Mouse (Mus musculus) lung, embryonic 14.5 days (tissue): ENCODE results near the gene Car11. TPM values are rescaled to one million over a fixed set of nuclear protein-coding genes. Genes with fewer than 3 reads are reported as not detected.

Experiments used
- ATAC-seq: fragments of 200-750 bp; cut with Nextera tagmentation; 2 replicates; pipeline ENCODE4 v1.8.0; 2017; ENCODE audit warnings: mild to moderate bottlenecking, moderate TSS enrichment, moderate library complexity; ENCODE audit not compliant: insufficient read depth
- DNase-seq: peaks from one replicate; pipeline ENCODE4 v3.0.0-alpha.2; 2015
- H3K27ac ChIP-seq: fragments of 300-500 bp; sonication (generic); 2 replicates; pipeline ENCODE4 v1.5.1; 2014; ENCODE audit warnings: low read depth, mild to moderate bottlenecking, moderate library complexity
- H3K27me3 ChIP-seq: fragments of 300-500 bp; sonication (generic); 2 replicates; pipeline ENCODE4 v1.6.1; 2014; ENCODE audit warnings: low read length, control low read depth; ENCODE audit not compliant: insufficient read depth
- H3K36me3 ChIP-seq: fragments of 300-500 bp; sonication (generic); 2 replicates; pipeline ENCODE4 v1.6.1; 2014; ENCODE audit warnings: control low read depth; ENCODE audit not compliant: insufficient read depth
- H3K4me1 ChIP-seq: fragments of 300-500 bp; sonication (generic); 2 replicates; pipeline ENCODE4 v1.6.1; 2014; ENCODE audit warnings: antibody characterized with exemption, control low read depth; ENCODE audit not compliant: insufficient read depth
- H3K4me2 ChIP-seq: fragments of 300-500 bp; sonication (generic); 2 replicates; pipeline ENCODE4 v1.6.1; 2014; ENCODE audit warnings: mild to moderate bottlenecking
- H3K4me3 ChIP-seq: fragments of 300-500 bp; sonication (generic); 2 replicates; pipeline ENCODE4 v1.5.1; 2014; ENCODE audit warnings: low read depth, low read length
- H3K9ac ChIP-seq: fragments of 300-500 bp; sonication (generic); 2 replicates; pipeline ENCODE4 v1.6.1; 2014
- H3K9me3 ChIP-seq: fragments of 300-500 bp; sonication (generic); 2 replicates; pipeline ENCODE4 v1.6.1; 2016; ENCODE audit warnings: low read depth, low read length, control low read depth
- CTCF ChIP-seq: IDR thresholded peaks from 2 replicates; pipeline ENCODE4 v1.5.1; 2016; ENCODE audit warnings: antibody characterized with exemption, low read depth
- whole genome bisulfite sequencing: fragments of 180-500 bp; shearing (Covaris S2); extraction: QIAGEN DNeasy Blood & Tissue Kit; methylation state at CpG from one replicate; pipeline ENCODE4 v1.1.7; 2014; 5-methylcytosine and 5-hydroxymethylcytosine counted together
- polyA plus RNA-seq: library from polyadenylated mRNA; unstranded; fragments of >200 nt; fragmentation: Nextera tagmentation; extraction: Ambion mirVana; gene quantifications from 2 replicates; pipeline ENCODE4 v1.2.1, GENCODE M21; 2014

Gene Car11
- polyA plus RNA-seq, 1 experiment from 2014 or later = 2.0 TPM

DNA sequence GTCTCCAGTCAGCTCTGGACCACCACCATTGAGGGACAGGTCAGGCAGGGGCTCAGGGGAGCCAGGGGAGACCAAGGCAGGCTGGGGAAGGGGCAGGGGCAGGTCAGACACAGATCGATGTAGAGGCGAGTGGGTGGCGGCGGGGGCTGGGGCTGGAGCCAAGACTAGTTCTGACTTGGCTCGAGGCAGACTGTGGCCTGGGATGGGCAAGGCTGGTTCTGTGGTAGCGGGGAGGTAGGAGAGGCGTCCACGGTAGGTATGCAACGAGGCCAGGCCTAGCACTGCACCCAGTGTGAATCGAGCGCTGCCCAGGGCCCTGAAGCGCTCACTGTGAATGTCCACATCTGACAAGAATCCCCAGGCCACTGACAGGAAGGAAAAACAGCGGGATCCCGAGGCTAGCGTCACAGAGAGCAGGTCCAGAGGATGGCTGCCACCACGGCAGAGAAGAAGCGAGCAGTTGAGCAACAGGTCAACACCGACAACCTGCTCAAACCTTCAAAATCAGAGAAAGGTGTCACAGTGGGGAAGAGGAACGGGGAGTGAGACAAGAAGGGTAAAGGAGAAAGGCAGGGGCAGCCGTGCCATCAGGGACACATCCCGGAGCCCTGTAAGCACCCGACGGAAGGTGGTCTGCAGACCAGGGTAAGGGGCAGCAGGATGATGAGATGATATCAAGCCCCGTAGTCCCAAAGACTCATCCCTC is 11.8 kb downstream of the Car11 start:
- Histone ChIP-seq H3K27me3 (no peaks in the 10 kb centered on the region), H3K36me3 (peaks cover 45% of the 10 kb centered on the region), H3K4me1 (peaks cover 19% of the 10 kb centered on the region), H3K4me3 (no peak overlapping the region), H3K9ac (no peak overlapping the region), H3K27ac (no peak overlapping the region), H3K9me3 (no peaks in the 10 kb centered on the region), H3K4me2 (no peak overlapping the region)
- WGBS = 89% methylated on average over 24 of the region's 24 CpGs
- DNase-seq = no peak
- no peak for ATAC-seq
- no peak for TF ChIP-seq CTCF

DNA sequence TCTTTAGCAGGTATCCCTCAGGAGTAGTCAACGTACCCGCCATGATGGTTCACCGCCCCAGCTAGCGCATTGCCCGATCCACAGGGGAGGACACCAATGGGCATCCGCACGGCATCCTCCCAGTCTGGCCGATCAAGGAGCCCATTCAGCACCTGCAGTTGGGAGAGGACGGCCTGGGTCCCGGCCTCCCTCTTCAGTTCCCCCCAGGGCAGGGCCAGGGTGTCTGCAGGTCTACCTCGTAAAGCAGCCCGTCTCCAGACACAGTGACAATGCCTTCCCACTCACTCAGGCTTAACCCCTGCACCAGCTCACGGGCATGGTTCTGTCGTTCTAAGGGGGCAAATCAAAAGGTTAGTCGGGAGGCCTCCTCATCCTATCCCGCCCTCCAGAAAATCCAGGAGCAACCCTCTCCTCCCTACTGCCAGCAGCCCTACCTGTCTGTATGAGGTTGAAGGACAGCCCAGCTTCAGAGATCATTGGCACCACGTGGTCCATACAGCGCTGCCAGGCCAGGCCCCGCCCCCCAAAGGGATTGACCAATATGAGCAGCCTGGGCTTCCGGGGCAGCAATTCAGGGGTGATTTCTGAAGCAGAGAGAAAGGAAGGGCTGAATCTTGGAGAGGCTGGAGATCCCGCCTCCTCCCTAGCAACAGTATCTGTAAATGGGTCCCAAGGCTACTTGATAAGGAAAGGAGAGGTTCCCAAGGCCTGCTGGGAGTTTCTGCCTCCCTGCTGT is 12.5 kb downstream of the Car11 start:
- H3K27me3 ChIP-seq = no peaks in the 10 kb centered on the region
- no peak overlapping the region for H3K27ac ChIP-seq
- WGBS = 86% methylated on average over 21 of the region's 21 CpGs
- no peak overlapping the region for H3K9ac ChIP-seq
- ATAC-seq = no peak
- no peak for DNase-seq
- no peak overlapping the region for H3K4me3 ChIP-seq
- H3K9me3 ChIP-seq = no peaks in the 10 kb centered on the region
- peaks cover 18% of the 10 kb centered on the region for H3K4me1 ChIP-seq
- H3K36me3 ChIP-seq = peaks cover 45% of the 10 kb centered on the region
- TF ChIP-seq CTCF = no peak
- no peak overlapping the region for H3K4me2 ChIP-seq

DNA sequence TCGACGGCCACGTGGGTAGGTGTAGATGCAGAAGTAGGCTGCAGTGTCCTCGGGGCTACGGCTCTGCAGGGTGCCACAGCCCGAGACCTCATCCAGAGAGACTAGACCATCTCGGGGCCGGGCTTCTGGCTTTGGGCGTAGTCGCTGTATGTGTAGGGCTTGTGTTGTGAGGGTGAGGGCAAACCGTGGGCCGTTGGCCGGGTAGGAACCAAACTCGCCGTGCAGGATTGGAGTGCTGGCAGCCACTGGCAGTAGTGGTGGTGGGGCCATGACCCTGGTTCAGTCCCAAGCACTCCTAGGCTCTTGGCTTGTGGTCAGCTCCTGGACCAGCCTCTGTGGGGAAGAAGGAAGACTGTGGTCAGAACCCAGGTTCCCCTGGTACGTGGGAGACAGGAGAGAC is 13.8 kb downstream of the Car11 start:
- H3K36me3 ChIP-seq = peaks cover 45% of the 10 kb centered on the region
- H3K27ac ChIP-seq = no peak overlapping the region
- no peak for ATAC-seq
- no peaks in the 10 kb centered on the region for H3K27me3 ChIP-seq
- H3K9me3 ChIP-seq = no peaks in the 10 kb centered on the region
- no peak overlapping the region for H3K4me2 ChIP-seq
- H3K4me3 ChIP-seq = no peak overlapping the region
- TF ChIP-seq CTCF = no peak
- no peak overlapping the region for H3K9ac ChIP-seq
- 88% methylated on average over 16 of the region's 16 CpGs for WGBS
- peaks cover 9% of the 10 kb centered on the region for H3K4me1 ChIP-seq
- DNase-seq = no peak

DNA sequence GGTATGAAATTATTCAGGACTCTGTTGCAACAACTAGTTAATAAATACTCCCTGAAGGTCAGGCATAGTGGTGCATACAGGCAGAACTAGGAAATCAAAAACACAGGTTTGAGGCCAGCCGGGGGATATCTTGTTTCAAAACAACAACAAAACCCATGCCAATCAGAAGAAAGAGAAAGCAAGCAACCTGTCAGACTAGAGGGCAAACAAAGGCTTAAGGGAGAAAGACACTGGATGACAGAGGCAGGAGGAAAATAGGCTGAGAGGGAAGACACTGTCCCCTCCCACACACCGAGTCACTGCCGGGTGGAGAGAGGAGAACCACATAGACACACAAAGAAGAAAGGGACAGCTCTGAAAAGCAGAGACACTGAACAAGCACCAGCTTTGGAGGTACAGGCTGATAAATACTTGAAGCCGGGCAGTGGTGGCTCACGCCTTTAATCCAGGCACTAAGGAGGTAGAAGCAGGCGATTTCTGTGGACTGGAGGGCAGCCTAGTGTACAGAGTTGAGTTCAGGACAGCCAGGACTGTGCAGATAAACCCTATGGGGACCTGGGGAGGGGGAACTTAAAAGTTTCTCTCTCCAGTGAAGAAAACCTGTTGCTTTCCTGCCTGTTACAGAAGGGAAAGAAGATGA is 14.4 kb downstream of the Car11 start:
- peak overlapping the region; percentile 92 for H3K4me2 ChIP-seq
- H3K9ac ChIP-seq = peak overlapping the region; percentile 68
- no peak for ATAC-seq
- H3K9me3 ChIP-seq = no peaks in the 10 kb centered on the region
- peak overlapping the region; percentile 69 for H3K4me3 ChIP-seq
- no peak overlapping the region for H3K27ac ChIP-seq
- H3K4me1 ChIP-seq = peaks cover 10% of the 10 kb centered on the region; the same call in 1 of the 2 replicates
- WGBS = 79% methylated on average over 6 of the region's 6 CpGs
- DNase-seq = no peak
- no peaks in the 10 kb centered on the region for H3K27me3 ChIP-seq
- peaks cover 49% of the 10 kb centered on the region for H3K36me3 ChIP-seq
- TF ChIP-seq CTCF = no peak

DNA sequence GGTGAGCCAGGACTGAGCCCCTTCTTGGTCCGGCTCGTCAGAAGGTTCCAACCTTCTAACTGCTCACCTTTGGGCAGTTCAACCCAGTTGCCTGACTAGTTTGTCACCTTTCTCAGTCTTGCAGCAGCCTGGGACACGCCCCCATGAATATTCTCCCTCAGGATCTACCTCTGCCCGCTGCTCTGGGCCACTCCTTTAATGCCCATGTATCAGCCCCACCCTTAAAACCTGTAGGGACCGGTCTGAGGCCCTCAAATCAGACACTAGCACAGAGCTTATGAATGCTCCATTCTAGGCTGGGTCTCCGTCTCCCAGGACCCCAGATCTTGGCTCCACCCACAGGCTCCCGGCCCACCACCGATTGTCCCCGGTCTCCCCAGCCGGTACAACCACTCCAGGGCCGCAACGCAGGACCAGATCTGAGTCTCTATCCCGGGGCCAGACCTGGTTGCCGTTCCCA is 15.0 kb downstream of the Car11 start:
- Histone ChIP-seq H3K9me3 (no peaks in the 10 kb centered on the region), H3K27ac (peak overlapping the region; percentile 78), H3K27me3 (no peaks in the 10 kb centered on the region), H3K4me1 (peaks cover 13% of the 10 kb centered on the region; the same call in 1 of the 2 replicates), H3K9ac (peak overlapping the region; percentile 68), H3K4me2 (peak overlapping the region; percentile 92), H3K36me3 (peaks cover 51% of the 10 kb centered on the region), H3K4me3 (peak overlapping the region; percentile 69)
- whole genome bisulfite sequencing = 10% methylated on average over 14 of the region's 14 CpGs
- ATAC-seq = no peak; the same call in none of the 2 replicates
- peak; percentile 33 for DNase-seq
- TF ChIP-seq CTCF = no peak

DNA sequence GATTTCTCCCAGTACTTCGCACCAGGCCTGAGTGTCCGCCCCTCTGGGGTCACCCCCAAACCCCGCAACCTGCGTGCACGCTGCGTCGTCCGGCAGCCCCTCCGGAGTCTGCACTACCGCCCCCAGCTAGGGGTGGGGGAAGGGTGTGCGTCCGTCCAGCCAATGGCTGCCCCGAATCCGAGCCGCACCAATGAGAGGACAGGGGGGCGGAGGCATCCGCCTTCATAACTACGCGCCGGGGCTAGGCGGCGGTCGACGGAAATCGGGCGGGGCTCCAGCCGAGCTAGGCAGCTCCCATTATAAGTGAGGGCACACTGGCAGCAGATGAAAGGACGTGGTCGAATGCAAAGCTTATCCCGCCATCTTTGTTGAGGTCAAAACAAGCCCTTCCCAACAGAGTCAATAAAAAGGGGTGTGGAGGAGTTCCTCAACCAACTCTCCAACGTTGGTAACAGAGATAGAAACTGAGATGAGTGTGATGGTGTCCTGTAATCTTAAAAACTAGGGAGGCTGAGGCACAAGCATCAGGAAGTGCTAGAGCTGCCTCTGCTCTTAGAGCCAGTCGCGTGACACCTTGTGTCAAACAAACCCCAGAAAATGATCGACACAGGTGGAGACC is 15.6 kb downstream of the Car11 start, which contains the start of gene Rpl18:
Gene Rpl18 (plus strand): TSS at position 368 of the 619 bp plus-strand sequence.
- H3K9ac ChIP-seq = peak within 1 kb of the TSS; percentile 68
- ATAC-seq (peak; percentile 92), DNase-seq (peak; percentile 99)
- H3K4me2 ChIP-seq = peak within 1 kb of the TSS; percentile 92
- H3K9me3 ChIP-seq = no peaks in the 10 kb centered on the region
- H3K27me3 ChIP-seq = no peaks in the 10 kb centered on the region
- TF ChIP-seq CTCF = no peak
- peaks cover 13% of the 10 kb centered on the region; the same call in 1 of the 2 replicates for H3K4me1 ChIP-seq
- peak within 1 kb of the TSS; percentile 78 for H3K27ac ChIP-seq
- H3K36me3 ChIP-seq = peaks cover 51% of the 10 kb centered on the region
- H3K4me3 ChIP-seq = peak within 1 kb of the TSS; percentile 69
- 6% methylated on average over 34 of the region's 34 CpGs for WGBS
